Mouse (Mus musculus) midbrain, embryonic 12.5 days (tissue): ENCODE data around the gene Hps3. TPM values are rescaled to one million over a fixed set of nuclear protein-coding genes. Genes with fewer than 3 reads are reported as not detected.

ENCODE experiments used
- ATAC-seq: fragments of 200-750 bp; cut with Nextera tagmentation; 2 replicates; pipeline ENCODE4 v1.8.0; 2017; ENCODE audit warnings: low read depth, moderate TSS enrichment, moderate library complexity; ENCODE audit not compliant: low FRiP score
- H3K27ac ChIP-seq: fragments of 300-500 bp; sonication (generic); replicated peaks from 2 replicates; pipeline ENCODE4 v1.5.1; 2016; ENCODE audit warnings: mild to moderate bottlenecking
- H3K27me3 ChIP-seq: fragments of 300-500 bp; sonication (generic); 2 replicates; pipeline ENCODE4 v1.6.1; 2016; ENCODE audit warnings: mild to moderate bottlenecking
- H3K36me3 ChIP-seq: fragments of 300-500 bp; sonication (generic); 2 replicates; pipeline ENCODE4 v1.6.1; 2016
- H3K4me1 ChIP-seq: fragments of 300-500 bp; sonication (generic); 2 replicates; pipeline ENCODE4 v1.6.1; 2016
- H3K4me2 ChIP-seq: fragments of 300-500 bp; sonication (generic); replicated peaks from 2 replicates; pipeline ENCODE4 v1.6.1; 2016; ENCODE audit warnings: mild to moderate bottlenecking, moderate library complexity
- H3K4me3 ChIP-seq: fragments of 300-500 bp; sonication (generic); 2 replicates; pipeline ENCODE4 v1.5.1; 2016; ENCODE audit warnings: mild to moderate bottlenecking
- H3K9ac ChIP-seq: fragments of 300-500 bp; sonication (generic); replicated peaks from 2 replicates; pipeline ENCODE4 v1.6.1; 2016; ENCODE audit warnings: mild to moderate bottlenecking, moderate library complexity
- H3K9me3 ChIP-seq: fragments of 300-500 bp; sonication (generic); 2 replicates; pipeline ENCODE4 v1.6.1; 2016; ENCODE audit warnings: mild to moderate bottlenecking
- WGBS: fragments of 180-500 bp; shearing (Covaris S2); methylation state at CpG from one replicate; pipeline ENCODE4 v1.1.7; 2016; 5-methylcytosine and 5-hydroxymethylcytosine counted together
- polyA plus RNA-seq: library from polyadenylated mRNA; unstranded; fragments of >200 nt; fragmentation: Nextera tagmentation; extraction: Ambion mirVana; gene quantifications from 2 replicates; pipeline ENCODE4 v1.2.1, GENCODE M21; 2016

Gene Hps3
- polyA plus RNA-seq, 1 experiment from 2014 or later, result 13.8 TPM

DNA sequence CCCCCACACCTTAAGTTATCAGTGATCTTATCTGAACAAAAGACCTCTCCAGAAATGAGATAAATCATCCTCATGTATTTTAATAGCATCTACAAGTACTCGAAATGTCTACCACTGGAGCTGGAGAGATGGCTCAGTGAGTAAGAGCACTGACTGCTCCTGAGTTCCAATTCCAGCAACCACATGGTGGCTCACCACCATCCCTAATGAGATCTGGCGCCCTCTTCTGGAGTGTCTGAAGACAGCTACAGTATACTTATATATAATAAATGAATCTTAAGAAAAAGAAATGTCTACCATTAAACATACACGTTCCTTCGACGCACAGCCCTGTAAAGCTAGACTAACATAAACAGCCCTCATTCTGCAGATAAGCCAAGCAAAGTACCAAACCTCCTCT is 32.3 kb downstream of the Hps3 start:
- no peak overlapping the region for H3K4me2 ChIP-seq
- 82% methylated on average over 5 of the region's 5 CpGs for WGBS
- no peaks in the 10 kb centered on the region for H3K27me3 ChIP-seq
- no peaks in the 10 kb centered on the region for H3K4me1 ChIP-seq
- no peaks in the 10 kb centered on the region for H3K9me3 ChIP-seq
- H3K4me3 ChIP-seq, result no peak overlapping the region
- H3K36me3 ChIP-seq, result peaks cover 11% of the 10 kb centered on the region; the same call in 1 of the 2 replicates
- no peak overlapping the region for H3K27ac ChIP-seq
- ATAC-seq, result no peak
- no peak overlapping the region for H3K9ac ChIP-seq

DNA sequence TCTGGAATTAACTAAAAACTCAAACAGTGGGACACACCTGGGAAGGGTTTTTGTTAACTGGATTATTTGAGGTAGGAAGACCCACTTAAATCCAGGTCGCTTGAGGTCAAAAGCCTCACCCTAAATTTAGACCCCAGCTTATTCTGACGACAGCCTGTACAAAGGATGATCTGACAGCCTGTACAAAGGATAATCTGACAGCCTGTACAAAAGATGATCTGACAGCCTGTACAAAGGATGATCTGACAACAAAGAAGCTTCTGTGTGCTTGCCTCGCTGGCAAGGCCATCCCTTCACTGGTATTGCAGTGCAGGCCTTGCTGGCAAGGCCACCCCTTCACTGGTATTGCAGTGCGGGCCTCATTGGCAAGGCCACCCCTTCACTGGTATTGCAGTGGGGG is 34.3 kb downstream of the Hps3 start:
- ATAC-seq, result no peak
- no peaks in the 10 kb centered on the region for H3K9me3 ChIP-seq
- H3K27me3 ChIP-seq, result no peaks in the 10 kb centered on the region
- no peak overlapping the region for H3K4me3 ChIP-seq
- peaks cover 15% of the 10 kb centered on the region for H3K36me3 ChIP-seq
- H3K4me2 ChIP-seq, result no peak overlapping the region
- H3K27ac ChIP-seq, result no peak overlapping the region
- WGBS, result 54% methylated on average over 4 of the region's 4 CpGs
- no peaks in the 10 kb centered on the region for H3K4me1 ChIP-seq
- no peak overlapping the region for H3K9ac ChIP-seq

DNA sequence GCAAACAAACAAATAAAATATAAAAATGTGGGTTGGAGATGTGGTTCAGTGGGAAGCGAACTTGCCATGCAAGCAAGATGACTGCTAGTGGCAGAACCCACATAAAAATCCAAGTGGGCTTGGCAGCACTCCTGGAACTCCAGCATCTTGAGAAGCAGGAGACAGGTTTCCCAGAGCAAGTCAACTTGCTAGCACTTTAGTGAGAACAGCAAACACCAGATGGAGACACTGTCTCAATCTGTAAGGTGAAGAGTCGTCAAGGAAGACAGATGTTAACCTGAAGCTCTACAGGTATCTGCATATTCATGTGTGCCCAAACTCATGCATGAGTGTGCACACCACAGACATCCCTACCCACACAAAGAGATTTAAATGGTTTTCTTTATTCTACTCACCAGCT is 35.6 kb downstream of the Hps3 start:
- Histone ChIP-seq H3K36me3 (peaks cover 15% of the 10 kb centered on the region), H3K27ac (no peak overlapping the region), H3K27me3 (no peaks in the 10 kb centered on the region), H3K4me2 (no peak overlapping the region), H3K4me3 (no peak overlapping the region), H3K4me1 (no peaks in the 10 kb centered on the region), H3K9ac (no peak overlapping the region), H3K9me3 (no peaks in the 10 kb centered on the region)
- ATAC-seq, result no peak
- WGBS, result 88% methylated on average over 2 of the region's 2 CpGs

DNA sequence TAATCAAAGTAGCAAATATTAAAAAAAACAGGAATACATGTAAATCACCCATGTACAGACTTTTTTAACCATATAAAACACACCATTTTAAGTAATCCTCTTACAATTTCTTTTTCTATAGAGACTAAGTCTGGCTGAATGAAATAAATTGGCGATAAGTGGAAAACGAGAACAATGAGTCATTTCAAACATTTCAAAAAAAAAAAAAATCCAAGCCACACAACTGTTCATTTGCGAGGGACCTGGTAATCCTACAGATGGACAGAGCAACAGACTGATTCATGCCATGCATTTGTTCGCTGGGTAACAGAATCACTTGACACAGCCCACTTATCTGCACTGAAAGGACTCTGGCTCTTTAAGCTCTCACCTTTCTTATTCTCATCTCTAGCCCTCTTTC is 42.7 kb downstream of the Hps3 start:
- Histone ChIP-seq H3K9ac (no peak overlapping the region), H3K27ac (no peak overlapping the region), H3K4me2 (no peak overlapping the region), H3K27me3 (no peaks in the 10 kb centered on the region), H3K4me3 (no peak overlapping the region), H3K36me3 (peaks cover 4% of the 10 kb centered on the region; the same call in 1 of the 2 replicates), H3K4me1 (no peaks in the 10 kb centered on the region), H3K9me3 (no peaks in the 10 kb centered on the region)
- WGBS, result 58% methylated on average over 4 of the region's 4 CpGs
- no peak for ATAC-seq

DNA sequence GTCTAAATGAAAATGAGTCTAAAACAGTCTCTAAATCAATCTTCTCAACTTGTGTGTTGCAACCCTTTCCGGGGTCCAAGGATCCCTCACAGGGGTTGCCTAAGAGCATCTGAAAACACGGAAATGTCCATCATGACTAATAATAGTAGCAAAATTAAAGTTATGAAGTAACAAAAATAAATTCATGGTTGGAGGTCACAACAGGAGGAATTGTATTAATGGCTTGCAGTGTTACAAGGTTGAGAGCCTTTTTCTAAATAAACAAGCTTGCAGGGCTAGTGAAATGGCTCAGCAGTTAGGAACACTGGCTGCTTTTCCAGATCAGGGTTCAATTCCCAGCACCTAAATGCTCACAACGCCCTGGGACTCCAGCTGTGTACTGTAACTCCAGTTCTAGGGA is 45.1 kb downstream of the Hps3 start:
- no peaks in the 10 kb centered on the region for H3K9me3 ChIP-seq
- no peak for ATAC-seq
- no peaks in the 10 kb centered on the region for H3K4me1 ChIP-seq
- no peaks in the 10 kb centered on the region for H3K27me3 ChIP-seq
- no peak overlapping the region for H3K4me3 ChIP-seq
- no peak overlapping the region for H3K4me2 ChIP-seq
- 85% methylated on average over 3 of the region's 3 CpGs for WGBS
- H3K9ac ChIP-seq, result no peak overlapping the region
- H3K36me3 ChIP-seq, result no peaks in the 10 kb centered on the region
- no peak overlapping the region for H3K27ac ChIP-seq

DNA sequence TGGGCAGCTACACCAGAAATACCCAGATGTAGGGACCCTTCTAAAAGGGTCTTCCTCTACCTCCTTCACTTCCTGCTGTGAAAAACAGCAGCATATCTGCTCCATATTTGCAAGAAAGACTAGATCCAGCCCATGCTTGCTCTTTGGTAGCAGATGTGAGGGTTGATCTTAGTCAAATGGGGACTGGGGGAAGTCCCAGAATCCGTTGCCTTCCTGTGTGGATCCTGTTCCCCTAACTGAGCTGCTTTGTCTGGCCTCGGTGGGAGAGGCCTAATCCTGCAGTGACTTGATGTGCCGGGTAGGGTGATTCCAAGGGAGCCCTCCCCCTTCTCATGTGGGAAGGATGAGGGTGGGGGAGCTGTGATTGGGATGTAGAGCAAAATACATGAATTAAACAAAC is 49.0 kb downstream of the Hps3 start:
- 8% methylated on average over 3 of the region's 3 CpGs for WGBS
- H3K4me1 ChIP-seq, result no peaks in the 10 kb centered on the region
- no peak for ATAC-seq
- no peak overlapping the region for H3K4me3 ChIP-seq
- H3K27me3 ChIP-seq, result no peaks in the 10 kb centered on the region
- no peak overlapping the region for H3K9ac ChIP-seq
- H3K27ac ChIP-seq, result no peak overlapping the region
- no peaks in the 10 kb centered on the region for H3K36me3 ChIP-seq
- H3K4me2 ChIP-seq, result no peak overlapping the region
- no peaks in the 10 kb centered on the region for H3K9me3 ChIP-seq

DNA sequence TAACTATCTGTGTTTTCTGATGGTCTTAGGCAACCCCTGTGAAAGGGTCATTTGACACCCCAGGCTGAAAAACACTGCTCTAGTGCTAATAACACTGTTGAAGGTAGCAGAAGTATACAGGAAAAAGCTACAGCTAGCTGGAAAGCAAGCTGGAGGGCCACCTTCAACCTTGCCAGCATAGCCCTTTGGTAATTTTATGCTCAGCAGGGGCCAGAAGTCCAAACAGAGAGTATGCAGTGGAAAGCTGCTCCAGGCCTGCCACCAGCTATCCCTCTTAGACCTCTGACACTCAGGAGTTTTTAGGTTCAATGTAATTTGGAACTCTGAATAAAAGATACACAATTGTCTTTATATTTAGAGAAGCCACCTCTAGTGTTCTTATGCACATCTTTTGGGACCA is 52.3 kb downstream of the Hps3 start:
- no peak overlapping the region for H3K4me2 ChIP-seq
- no peak overlapping the region for H3K27ac ChIP-seq
- no peak overlapping the region for H3K9ac ChIP-seq
- ATAC-seq, result no peak
- H3K27me3 ChIP-seq, result no peaks in the 10 kb centered on the region
- no peaks in the 10 kb centered on the region for H3K36me3 ChIP-seq
- no peak overlapping the region for H3K4me3 ChIP-seq
- no peaks in the 10 kb centered on the region for H3K4me1 ChIP-seq
- H3K9me3 ChIP-seq, result no peaks in the 10 kb centered on the region

DNA sequence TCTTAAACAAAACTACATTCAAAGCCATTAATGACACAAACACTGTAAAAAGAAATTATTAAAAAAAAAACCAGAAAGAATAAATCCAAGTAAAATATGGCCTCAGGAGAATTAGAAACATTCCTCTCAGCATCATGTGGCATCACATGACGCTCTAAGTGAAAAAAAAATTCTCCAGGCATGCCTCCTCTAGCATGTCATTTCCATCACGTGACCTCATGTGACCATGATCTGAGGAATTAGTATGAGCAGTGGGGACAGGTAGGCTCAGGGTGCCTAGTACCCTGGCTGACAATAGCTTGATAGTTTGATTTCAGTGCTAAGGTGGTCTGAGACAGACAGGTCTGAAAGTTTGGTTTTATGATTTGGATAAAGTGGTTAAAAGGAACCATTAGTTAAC is 54.0 kb downstream of the Hps3 start:
- H3K9ac ChIP-seq, result no peak overlapping the region
- no peaks in the 10 kb centered on the region for H3K27me3 ChIP-seq
- 81% methylated on average over 2 of the region's 2 CpGs for WGBS
- no peaks in the 10 kb centered on the region for H3K36me3 ChIP-seq
- H3K9me3 ChIP-seq, result no peaks in the 10 kb centered on the region
- no peaks in the 10 kb centered on the region for H3K4me1 ChIP-seq
- ATAC-seq, result no peak
- H3K27ac ChIP-seq, result no peak overlapping the region
- no peak overlapping the region for H3K4me3 ChIP-seq
- no peak overlapping the region for H3K4me2 ChIP-seq

DNA sequence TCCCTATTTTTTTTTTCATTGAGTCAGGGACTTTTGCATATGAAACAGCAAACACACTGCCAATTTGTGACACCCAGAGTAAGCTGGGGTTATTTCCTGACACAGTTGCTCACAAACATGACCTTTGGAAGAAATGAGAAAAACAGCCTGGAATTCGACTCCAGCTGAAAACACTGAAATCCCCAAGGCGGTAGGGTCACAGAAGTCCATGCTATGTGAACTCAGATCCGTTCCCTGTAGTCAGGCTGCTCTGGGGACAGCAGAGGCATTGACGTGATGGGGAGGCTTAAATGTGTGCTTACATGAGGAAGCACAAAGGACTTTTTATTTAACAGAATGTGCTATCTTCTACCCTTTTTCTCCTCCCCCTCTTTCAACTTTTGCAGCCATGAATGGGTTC is 56.6 kb downstream of the Hps3 start:
- no peaks in the 10 kb centered on the region for H3K4me1 ChIP-seq
- H3K4me3 ChIP-seq, result no peak overlapping the region
- no peak overlapping the region for H3K4me2 ChIP-seq
- no peaks in the 10 kb centered on the region for H3K9me3 ChIP-seq
- H3K9ac ChIP-seq, result no peak overlapping the region
- no peaks in the 10 kb centered on the region for H3K36me3 ChIP-seq
- 56% methylated on average over 4 of the region's 4 CpGs for WGBS
- ATAC-seq, result no peak
- no peak overlapping the region for H3K27ac ChIP-seq
- no peaks in the 10 kb centered on the region for H3K27me3 ChIP-seq

DNA sequence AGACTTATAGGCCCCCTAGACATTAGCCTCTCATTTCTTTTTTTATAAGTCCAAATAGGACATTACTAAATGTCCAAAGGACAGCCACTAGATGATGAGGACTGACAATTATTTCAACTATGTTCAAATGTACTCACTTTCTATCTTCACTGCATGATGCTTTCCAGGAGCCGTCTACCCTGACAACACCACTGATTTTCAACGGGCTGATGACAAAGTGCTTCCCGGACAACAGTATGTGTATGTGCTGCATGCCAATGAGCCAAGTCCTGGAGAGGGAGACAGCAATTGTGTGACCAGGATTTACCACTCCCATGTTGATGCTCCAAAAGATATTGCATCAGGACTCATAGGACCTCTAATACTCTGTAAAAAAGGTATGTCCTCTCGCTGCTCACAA is 69.0 kb downstream of the Hps3 start:
- no peaks in the 10 kb centered on the region for H3K9me3 ChIP-seq
- ATAC-seq, result no peak
- no peaks in the 10 kb centered on the region for H3K4me1 ChIP-seq
- H3K9ac ChIP-seq, result no peak overlapping the region
- H3K27ac ChIP-seq, result no peak overlapping the region
- 64% methylated on average over 4 of the region's 4 CpGs for WGBS
- no peak overlapping the region for H3K4me2 ChIP-seq
- H3K4me3 ChIP-seq, result no peak overlapping the region
- no peaks in the 10 kb centered on the region for H3K36me3 ChIP-seq
- no peaks in the 10 kb centered on the region for H3K27me3 ChIP-seq

DNA sequence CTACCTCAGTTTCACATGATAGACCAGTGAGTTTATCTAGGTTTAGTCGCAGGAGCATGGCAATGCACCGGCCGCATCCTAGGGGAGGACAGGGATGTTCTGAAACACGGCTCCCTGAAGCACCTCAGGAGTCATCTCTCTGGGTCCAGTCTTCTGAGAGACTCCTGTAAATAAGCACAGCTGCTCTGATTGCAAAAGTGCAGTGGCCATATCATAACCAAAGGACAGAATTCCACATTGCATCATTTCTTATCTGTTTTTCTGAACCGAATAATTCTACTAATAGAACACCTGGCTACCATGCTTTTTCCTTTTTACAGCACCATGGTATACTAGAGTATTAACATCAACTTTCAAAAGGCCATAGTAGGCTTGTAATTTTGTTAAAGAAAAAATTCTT is 69.9 kb downstream of the Hps3 start:
- ATAC-seq, result no peak
- WGBS, result 89% methylated on average over 5 of the region's 5 CpGs

DNA sequence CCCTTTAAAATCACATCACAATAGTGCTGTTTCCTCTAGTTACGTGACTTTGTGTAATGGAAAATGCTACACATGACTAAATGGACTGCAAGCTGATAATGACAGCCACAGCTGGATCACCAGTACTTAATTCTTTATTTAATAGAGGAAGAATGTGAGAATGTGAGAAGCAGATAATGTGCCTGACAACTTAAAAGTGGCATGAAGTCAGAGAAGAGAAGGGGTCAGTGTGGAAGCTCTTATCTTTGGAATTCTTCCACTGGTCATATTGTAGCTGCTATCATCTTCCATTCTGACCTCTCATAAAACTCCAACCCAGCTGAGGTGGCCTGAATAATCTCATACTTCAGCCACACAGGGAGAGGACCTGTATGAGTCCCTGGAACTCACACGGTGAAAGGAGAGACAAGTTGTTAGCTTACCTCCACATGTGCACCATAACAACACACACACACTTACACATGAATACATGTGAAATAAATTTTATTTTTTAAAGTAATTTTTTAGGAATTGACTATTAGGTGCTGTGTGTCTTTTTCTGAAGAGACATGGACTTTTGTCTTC is 70.4 kb downstream of the Hps3 start:
- Histone ChIP-seq H3K27ac (no peak overlapping the region), H3K4me2 (no peak overlapping the region), H3K4me1 (0 out of 2 replicates have a peak, but pooled peaks cover 2% of the 10 kb centered on the region), H3K36me3 (no peaks in the 10 kb centered on the region), H3K4me3 (no peak overlapping the region), H3K9me3 (no peaks in the 10 kb centered on the region), H3K9ac (no peak overlapping the region), H3K27me3 (no peaks in the 10 kb centered on the region)
- 87% methylated on average over 2 of the region's 2 CpGs for WGBS
- ATAC-seq, result no peak

More for the DNA sequence above, 69.9 kb downstream of the Hps3 start:
- no peak overlapping the region for H3K4me2 ChIP-seq
- H3K36me3 ChIP-seq, result no peaks in the 10 kb centered on the region
- H3K9ac ChIP-seq, result no peak overlapping the region
- H3K4me1 ChIP-seq, result 0 out of 2 replicates have a peak, but pooled peaks cover under 1% of the 10 kb centered on the region
- no peak overlapping the region for H3K27ac ChIP-seq
- no peaks in the 10 kb centered on the region for H3K9me3 ChIP-seq
- no peaks in the 10 kb centered on the region for H3K27me3 ChIP-seq
- H3K4me3 ChIP-seq, result no peak overlapping the region

DNA sequence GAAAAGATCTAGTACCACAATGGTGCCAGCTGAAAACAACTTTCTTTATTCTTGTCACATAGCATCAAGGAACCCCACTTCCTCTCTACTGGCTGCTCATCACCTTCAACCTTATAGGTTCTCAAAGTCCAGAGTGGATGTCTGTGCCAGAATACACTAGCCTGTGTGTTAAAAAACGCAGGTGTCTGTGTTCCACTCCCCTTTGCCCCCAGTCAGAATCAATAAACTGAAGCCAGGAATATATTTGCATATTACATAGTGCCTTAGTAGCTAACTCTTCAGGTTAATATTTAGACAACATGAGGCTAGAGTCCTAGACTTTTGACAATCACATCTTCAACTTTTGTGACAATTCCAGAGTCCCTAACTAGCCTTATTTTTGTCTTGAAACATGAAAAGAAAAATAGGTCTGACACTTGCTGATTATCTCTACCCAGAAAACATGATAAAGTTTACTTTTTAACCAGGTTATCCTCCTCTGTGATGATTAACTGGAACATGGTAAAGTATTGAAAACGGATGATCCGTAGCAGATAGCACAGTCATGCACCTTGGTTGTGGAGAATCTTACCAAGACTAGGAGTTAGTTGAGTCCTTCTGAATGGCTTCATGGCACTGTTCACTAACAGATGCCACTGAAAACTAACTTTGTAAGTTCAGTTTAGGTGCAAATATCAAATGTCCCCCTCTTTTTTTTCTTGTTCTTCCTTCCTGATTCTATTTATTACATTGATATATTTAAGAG is 72.2 kb downstream of the Hps3 start:
- Histone ChIP-seq H3K4me1 (0 out of 2 replicates have a peak, but pooled peaks cover 2% of the 10 kb centered on the region), H3K4me3 (no peak overlapping the region), H3K4me2 (no peak overlapping the region), H3K27me3 (no peaks in the 10 kb centered on the region), H3K9ac (no peak overlapping the region), H3K27ac (no peak overlapping the region), H3K9me3 (no peaks in the 10 kb centered on the region), H3K36me3 (no peaks in the 10 kb centered on the region)
- WGBS, result 92% methylated on average over 3 of the region's 3 CpGs
- no peak for ATAC-seq
